Mouse (Mus musculus) E14TG2a.4 (cell line): ENCODE data around the gene Rnf166.

Source experiments
- CTCF ChIP-seq: conservative IDR thresholded peaks from 2 replicates; pipeline ENCODE4 v1.5.1; 2014; ENCODE audit warnings: low read length
- NANOG ChIP-seq: IDR thresholded peaks from 2 replicates; pipeline ENCODE4 v1.6.1; 2014; ENCODE audit warnings: borderline replicate concordance, low read length, mixed read lengths

DNA sequence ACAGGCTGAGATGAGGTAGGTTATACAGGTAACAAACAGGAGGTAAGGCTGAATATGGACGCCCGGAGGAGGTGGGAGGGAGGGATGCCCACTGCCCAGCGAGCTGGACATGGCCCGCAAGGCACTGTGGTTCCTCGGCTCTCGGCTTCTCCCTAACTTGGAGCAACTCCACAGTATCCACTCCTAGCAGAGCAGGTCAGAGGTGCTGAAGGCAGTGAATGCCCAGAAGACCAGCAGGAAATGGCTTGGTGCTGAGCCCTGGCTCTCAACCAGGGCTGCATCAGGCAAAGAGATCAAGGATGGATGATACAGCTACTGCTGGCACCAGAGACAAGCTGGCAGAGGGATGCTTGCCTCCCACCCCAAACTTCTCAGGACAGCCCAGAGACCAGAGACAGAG lies 48.6 kb upstream of the Rnf166 start:
- TF ChIP-seq CTCF (no peak), NANOG (no peak)
